9 mouse cellular contexts compared by ENCODE assay signal in the genomic region with DNA sequence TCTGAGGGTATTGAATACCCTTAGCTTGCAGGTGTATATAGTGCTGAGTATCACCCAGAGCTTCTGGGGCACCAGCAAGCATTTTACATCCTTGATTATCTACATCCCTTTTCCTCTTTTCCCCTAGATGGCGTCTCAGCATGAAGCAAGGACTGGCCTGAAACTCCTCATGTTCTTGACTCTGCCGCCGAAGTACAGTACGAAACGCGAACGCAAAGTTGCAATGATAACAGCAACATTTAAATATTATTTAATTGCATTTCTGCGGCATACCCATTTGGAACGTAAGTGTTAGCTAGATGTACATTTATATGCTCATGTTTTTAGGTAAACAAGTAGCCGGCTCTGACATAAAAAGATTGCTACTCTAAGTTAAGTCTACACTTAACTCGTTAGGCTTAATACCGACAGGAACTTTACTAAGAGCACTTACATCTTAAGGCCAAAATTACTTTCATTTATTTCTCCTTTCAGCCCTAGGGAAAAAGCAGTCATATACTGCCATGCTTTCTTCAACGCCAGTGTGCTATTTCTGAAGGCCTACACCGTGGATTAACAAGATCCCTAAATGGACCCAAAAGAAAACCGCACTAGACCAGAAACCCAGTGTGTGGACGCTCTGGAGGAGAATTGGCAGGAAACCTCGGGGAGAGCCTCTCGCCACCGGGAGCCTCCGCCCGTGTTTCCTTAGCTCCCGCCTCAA. TPM values are rescaled to one million over a fixed set of nuclear protein-coding genes. Genes with fewer than 3 reads are reported as not detected.
A peak's percentile ranks its signal among the peaks of the same experiment; 100 is the strongest.
DNase-seq lines count a peak whose midpoint lies in the region; ATAC-seq and TF ChIP-seq lines count a peak whose summit lies in the region.
"Had no signal": no experiment of that assay in that cellular context is flagged by ENCODE, and none has a peak within 500 bp of the region (broad histone marks: within the 10 kb centered on the region; RNA-seq: fewer than 3 reads in every experiment).

No protein-coding gene starts in this region.

- H3K9ac ChIP-seq in limb, embryonic 15.5 days = no peak overlapping the region
- H3K9ac ChIP-seq in midbrain, postnatal 0 days (replicated peaks; ENCODE audit: low read length, poor library complexity, severe bottlenecking) = peak overlapping the region; percentile 93

- WGBS in limb, embryonic 15.5 days = under 1% methylated on average over 22 of the region's 22 CpGs
- WGBS in midbrain, postnatal 0 days = under 1% methylated on average over 22 of the region's 22 CpGs

- H3K4me1 ChIP-seq in limb, embryonic 15.5 days = peaks cover 6% of the 10 kb centered on the region; the same call in 1 of the 2 replicates
- H3K4me1 ChIP-seq in midbrain, postnatal 0 days (ENCODE audit: insufficient read depth, low read length) = peaks cover 7% of the 10 kb centered on the region; the same call in 1 of the 2 replicates

- H3K27ac ChIP-seq in limb, embryonic 15.5 days = peak overlapping the region; percentile 81
- peak overlapping the region; percentile 83 for H3K27ac ChIP-seq in midbrain, postnatal 0 days (ENCODE audit: low read depth, low read length)

- peak; percentile 84 for TF ChIP-seq CTCF in midbrain, postnatal 0 days (IDR thresholded peaks at IDR 0.05)

- DNase-seq in A20 (ENCODE audit: low read depth, low spot score) (peak; percentile 81), adipocyte (ENCODE audit: low spot score) (peak; percentile 76)
- peak; percentile 61 for DNase-seq in embryo, embryonic 9.5 days (ENCODE audit: extremely low spot score)
- DNase-seq in heart, adult 9 months (ENCODE audit: low spot score in 2 of 2) = peak; percentile 33 to 42
- DNase-seq in kidney, adult 9 months = peak; percentile 68
- DNase-seq in midbrain, postnatal 0 days (ENCODE audit: low spot score) = peak; percentile 80
- DNase-seq in telencephalon, adult 2 months (ENCODE audit: low read depth, low spot score) = peak; percentile 70

- peak overlapping the region; percentile 66 for H3K4me3 ChIP-seq in limb, embryonic 15.5 days
- H3K4me3 ChIP-seq in midbrain, postnatal 0 days (ENCODE audit: low read depth, low read length) = peak overlapping the region; percentile 89

- H3K36me3 ChIP-seq in limb, embryonic 15.5 days = no peaks in the 10 kb centered on the region
- H3K36me3 ChIP-seq in midbrain, postnatal 0 days (ENCODE audit: insufficient read depth, low read length) = no peaks in the 10 kb centered on the region

- H3K9me3 ChIP-seq in limb, embryonic 15.5 days = no peaks in the 10 kb centered on the region
- no peaks in the 10 kb centered on the region for H3K9me3 ChIP-seq in midbrain, postnatal 0 days (ENCODE audit: low read length)

- peak; percentile 44; the same call in 1 of the 2 replicates for ATAC-seq in limb, embryonic 15.5 days (ENCODE audit: insufficient number of reproducible peaks, low FRiP score, low TSS enrichment, low read depth)
- peak; percentile 77 for ATAC-seq in midbrain, postnatal 0 days (ENCODE audit: low FRiP score)

- peak overlapping the region; percentile 67 for H3K4me2 ChIP-seq in limb, embryonic 15.5 days
- peak overlapping the region; percentile 69 for H3K4me2 ChIP-seq in midbrain, postnatal 0 days (ENCODE audit: low read depth, low read length, poor library complexity, severe bottlenecking)

- H3K27me3 ChIP-seq in limb, embryonic 15.5 days = no peaks in the 10 kb centered on the region
- no peaks in the 10 kb centered on the region for H3K27me3 ChIP-seq in midbrain, postnatal 0 days (ENCODE audit: insufficient read depth, low read length)

RNA-seq across cellular contexts. Expression of a gene that starts 0.4 kb away (rescaled TPM):
- 36.9 and 39.4 TPM in 2 replicates for polyA plus RNA-seq in limb, embryonic 15.5 days (2015; fragmentation: Nextera tagmentation; extraction: Ambion mirVana)
- 29.2 and 39.1 TPM in 2 replicates for total RNA-seq in midbrain, postnatal 0 days (2014; rRNA removed)
- 59.6 and 63.0 TPM in 2 replicates for polyA plus RNA-seq in midbrain, postnatal 0 days (2015; fragmentation: Nextera tagmentation; extraction: Ambion mirVana)

RNA-seq across cellular contexts. Expression of a gene that starts 39.9 kb away (rescaled TPM):
- 7.0 and 7.4 TPM in 2 replicates for polyA plus RNA-seq in limb, embryonic 15.5 days (2015; fragmentation: Nextera tagmentation; extraction: Ambion mirVana)
- 8.5 and 9.7 TPM in 2 replicates for total RNA-seq in midbrain, postnatal 0 days (2014; rRNA removed)
- polyA plus RNA-seq in midbrain, postnatal 0 days (2015; fragmentation: Nextera tagmentation; extraction: Ambion mirVana) = 3.7 and 4.7 TPM in 2 replicates

RNA-seq across cellular contexts. Expression of a gene that starts 39.9 kb away (rescaled TPM):
- 6.6 and 7.3 TPM in 2 replicates for polyA plus RNA-seq in limb, embryonic 15.5 days (2015; fragmentation: Nextera tagmentation; extraction: Ambion mirVana)
- total RNA-seq in midbrain, postnatal 0 days (2014; rRNA removed) = 15.6 and 19.2 TPM in 2 replicates
- 24.4 and 25.2 TPM in 2 replicates for polyA plus RNA-seq in midbrain, postnatal 0 days (2015; fragmentation: Nextera tagmentation; extraction: Ambion mirVana)

RNA-seq across cellular contexts. Expression of a gene that starts 41.3 kb away (rescaled TPM):
- not detected in 2 replicates for polyA plus RNA-seq in limb, embryonic 15.5 days (2015; fragmentation: Nextera tagmentation; extraction: Ambion mirVana)
- 0.76 and 2.7 TPM in 2 replicates for total RNA-seq in midbrain, postnatal 0 days (2014; rRNA removed)
- polyA plus RNA-seq in midbrain, postnatal 0 days (2015; fragmentation: Nextera tagmentation; extraction: Ambion mirVana) = 0.26 and 0.29 TPM in 2 replicates
- total RNA-seq: gastrocnemius, postnatal 4 days had no signal

Comparison
In these comparisons a context has a peak if more than half of its experiments do, and no peak if none do; other contexts are left out.
1. Peak in every context shown above with its lines: DNase-seq, ATAC-seq, H3K4me3 ChIP-seq and H3K27ac ChIP-seq.